ENCODE assay signal across 9 mouse cellular contexts in the genomic region with DNA sequence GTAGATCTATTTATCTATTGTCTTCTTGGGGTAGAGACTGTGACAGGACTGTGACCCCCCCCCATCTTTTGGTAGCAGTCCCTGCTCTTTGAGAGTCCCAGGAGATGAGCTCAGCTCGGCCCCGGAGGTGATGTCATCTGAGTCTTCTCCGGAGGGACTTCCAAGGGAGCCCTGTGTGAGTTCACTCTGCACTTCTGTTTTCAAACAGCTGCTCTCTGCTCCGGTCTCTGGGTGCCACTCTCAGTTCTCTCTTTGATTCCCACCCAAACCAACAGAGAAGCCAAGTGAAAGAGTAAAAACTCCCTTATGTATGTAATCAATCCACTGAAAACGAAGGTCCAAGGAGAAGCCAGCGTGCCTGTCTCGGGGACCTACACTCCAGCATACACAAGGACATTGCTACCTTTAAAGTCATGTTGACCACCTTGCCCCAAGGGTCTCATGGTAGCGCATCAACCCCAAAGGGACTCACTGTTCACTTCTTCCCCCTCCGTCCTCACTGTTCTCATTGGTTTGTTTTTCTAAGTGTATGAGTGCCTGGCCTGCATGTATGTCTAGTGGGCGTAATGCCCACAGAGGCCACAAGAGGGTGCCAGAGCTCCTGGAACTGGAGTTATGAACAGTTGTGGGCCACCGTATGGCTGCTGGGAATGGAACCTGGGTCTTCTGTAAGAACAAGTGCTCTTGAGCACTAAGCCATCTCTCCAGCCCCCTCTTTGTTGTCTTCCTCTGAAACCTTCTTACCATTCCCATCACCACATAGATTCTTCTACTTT. TPM values are rescaled to one million over a fixed set of nuclear protein-coding genes. Genes with fewer than 3 reads are reported as not detected.
DNase-seq lines count a peak whose midpoint lies in the region; ATAC-seq lines count a peak whose summit lies in the region.
"Had no signal": no experiment of that assay in that cellular context is flagged by ENCODE, and none has a peak within 500 bp of the region (broad histone marks: within the 10 kb centered on the region; RNA-seq: fewer than 3 reads in every experiment).

No protein-coding gene starts in this region.

- ATAC-seq in erythroblast, adult 5-6 weeks (replicated peaks; ENCODE audit: low FRiP score, poor library complexity, severe bottlenecking) = peak; percentile 64; the same call in 1 of the 2 replicates
- ATAC-seq in activated CD4-positive, CD25-positive, alpha-beta regulatory T cell, adult 4 months = no peak

- DNase-seq in gastrocnemius, postnatal 10 days = peak; percentile 36
- no peak for DNase-seq in gastrocnemius, adult 8-10 months (ENCODE audit: low spot score in 2 of 2)
- DNase-seq in 3T3-L1 (ENCODE audit: low read depth, low spot score) (peak; percentile 7), NIH3T3 (ENCODE audit: low read depth) (peak; percentile 10)
- DNase-seq in lung, postnatal 25 days (ENCODE audit: low spot score) = peak; percentile 49
- peak; percentile 61 to 83 for DNase-seq in spleen, postnatal 4 days (ENCODE audit: low spot score in 2 of 2)

RNA-seq across cellular contexts. Expression of a gene that starts 19.5 kb away (rescaled TPM):
- total RNA-seq in gastrocnemius, postnatal 10 days (2021) = under 1 TPM; 0.07 to 0.19 TPM
- total RNA-seq in gastrocnemius, adult 8-10 months (2022) = 1 to 10 TPM in 1 of 4 experiments, under 1 TPM in 3; 0.16 to 1.3 (median 0.50) TPM
- not detected in 2 replicates for total RNA-seq in erythroblast, adult 5-6 weeks (2015; ENCODE audit: low replicate concordance)
- total RNA-seq in erythroblast, adult 5-6 weeks (2017; ENCODE audit: low replicate concordance) = not detected in 2 replicates
- polyA plus RNA-seq in activated CD4-positive, CD25-positive, alpha-beta regulatory T cell, adult 4 months (2017; shearing (Covaris generic)) = 1 to 10 TPM; 8.2 to 9.2 TPM
- polyA plus RNA-seq: liver, embryonic 15.5 days had no signal

RNA-seq across cellular contexts. Expression of a gene that starts 30.5 kb away (rescaled TPM):
- 1 to 10 TPM in 1 of 2 experiments, under 1 TPM in 1; 0.80 to 1.0 TPM for total RNA-seq in gastrocnemius, postnatal 10 days (2021)
- total RNA-seq in gastrocnemius, adult 8-10 months (2022) = under 1 TPM; 0.15 to 0.36 (median 0.28) TPM
- 4.6 and 4.8 TPM in 2 replicates for total RNA-seq in erythroblast, adult 5-6 weeks (2015; ENCODE audit: low replicate concordance)
- total RNA-seq in erythroblast, adult 5-6 weeks (2017; ENCODE audit: low replicate concordance) = 5.0 and 8.8 TPM in 2 replicates
- polyA plus RNA-seq in activated CD4-positive, CD25-positive, alpha-beta regulatory T cell, adult 4 months (2017; shearing (Covaris generic)) = 10 to 100 TPM; 44.4 to 57.1 TPM

Comparison
In these comparisons a context has a peak if more than half of its experiments do, and no peak if none do; other contexts are left out.
1. DNase-seq: peak in gastrocnemius, postnatal 10 days (single experiment), 3T3-L1 (single experiment), NIH3T3 (single experiment), lung, postnatal 25 days (single experiment) and spleen, postnatal 4 days (2 of 2); none in gastrocnemius, adult 8-10 months (0 of 2).